Mouse (Mus musculus) small intestine, adult 2 months (tissue): ENCODE results near the gene Olfr670. TPM values are rescaled to one million over a fixed set of nuclear protein-coding genes. Genes with fewer than 3 reads are reported as not detected.
"Not testable (repeated sequence)": the region's sequence is repeated elsewhere in the genome, so short reads cannot be mapped to it uniquely, and the experiment has no call there.

Source experiments
- H3K27ac ChIP-seq: fragments of 200-500 bp; 2 replicates; pipeline ENCODE4 v1.5.1; 2012; ENCODE audit warnings: low read depth, low read length, control low read depth, inconsistent platforms; ENCODE audit not compliant: insufficient read depth
- H3K27me3 ChIP-seq: fragments of 200-500 bp; 2 replicates; pipeline ENCODE4 v1.6.1; 2012; ENCODE audit warnings: mild to moderate bottlenecking, moderate library complexity, low read length, inconsistent platforms; ENCODE audit not compliant: control insufficient read depth, insufficient read depth
- H3K36me3 ChIP-seq: fragments of 200-500 bp; 2 replicates; pipeline ENCODE4 v1.6.1; 2012; ENCODE audit warnings: mild to moderate bottlenecking, low read length, control low read depth, inconsistent platforms; ENCODE audit not compliant: control insufficient read depth, insufficient read depth
- H3K4me1 ChIP-seq: fragments of 200-500 bp; 2 replicates; pipeline ENCODE4 v1.6.1; 2012; ENCODE audit warnings: low read length, inconsistent platforms, mixed read lengths; ENCODE audit not compliant: control insufficient read depth, insufficient read depth, insufficient read length
- H3K4me3 ChIP-seq: fragments of 200-500 bp; 2 replicates; pipeline ENCODE4 v1.5.1; 2012; ENCODE audit warnings: low read depth, mild to moderate bottlenecking, control low read depth, inconsistent platforms, low read length, moderate library complexity
- CTCF ChIP-seq: fragments of 200-500 bp; IDR thresholded peaks from 2 replicates; pipeline ENCODE4 v1.5.1; 2012; ENCODE audit warnings: low read depth, mild to moderate bottlenecking, control low read depth, inconsistent platforms, low read length, moderate library complexity, mixed read lengths; ENCODE audit not compliant: insufficient replicate concordance, insufficient read length; ENCODE audit errors: extremely low read depth
- POLR2A ChIP-seq: fragments of 200-500 bp; IDR thresholded peaks from 2 replicates; pipeline ENCODE4 v1.6.1; 2012; ENCODE audit warnings: low read depth, mild to moderate bottlenecking, control low read depth, inconsistent platforms, low read length, moderate library complexity
- WGBS: fragments of 180-500 bp; shearing (Covaris S2); methylation state at CpG from one replicate; pipeline ENCODE4 v1.1.7; 2018; 5-methylcytosine and 5-hydroxymethylcytosine counted together
- polyA plus RNA-seq: library from polyadenylated mRNA; depleted of rRNA; stranded (reverse); fragments of >200 nt; gene quantifications from 2 replicates; pipeline ENCODE4 v1.2.3, GENCODE M21; 2012; rRNA removed

The Olfr670 gene
- polyA plus RNA-seq: not detected in 2 replicates

GRCm38 (mm10) chr7:104962520-104962919 is at the start of gene Olfr670:
Gene Olfr670 (minus strand): TSS chr7:104962620.
- 37% methylated on average over 1 of the region's 1 CpGs for WGBS
- no peak within 1 kb of the TSS for H3K27ac ChIP-seq
- no peaks in the 10 kb centered on the region for H3K27me3 ChIP-seq
- no peak for TF ChIP-seq POLR2A
- no peak for TF ChIP-seq CTCF
- H3K4me1 ChIP-seq: no peaks in the 10 kb centered on the region
- no peaks in the 10 kb centered on the region for H3K36me3 ChIP-seq
- no peak within 1 kb of the TSS for H3K4me3 ChIP-seq

GRCm38 (mm10) chr7:105001929-105002328 is 39.5 kb upstream of the Olfr670 start, which contains the start of gene Olfr672:
Gene Olfr672 (minus strand): TSS chr7:105002029.
- Histone ChIP-seq H3K27ac (no peak within 1 kb of the TSS), H3K4me3 (no peak within 1 kb of the TSS), H3K36me3 (no peaks in the 10 kb centered on the region), H3K4me1 (no peaks in the 10 kb centered on the region), H3K27me3 (no peaks in the 10 kb centered on the region)
- TF ChIP-seq CTCF: no peak
- no peak for TF ChIP-seq POLR2A

GRCm38 (mm10) chr7:104979026-104979425 is 16.6 kb upstream of the Olfr670 start, which contains the start of gene Olfr671:
Gene Olfr671 (minus strand): TSS chr7:104979126.
- Histone ChIP-seq H3K4me1 (no peaks in the 10 kb centered on the region), H3K27me3 (no peaks in the 10 kb centered on the region), H3K27ac (no peak within 1 kb of the TSS), H3K36me3 (no peaks in the 10 kb centered on the region), H3K4me3 (no peak within 1 kb of the TSS)
- 38% methylated on average over 1 of the region's 1 CpGs for WGBS
- TF ChIP-seq CTCF (no peak), POLR2A (no peak)

- not testable (repeated sequence) for H3K4me1 ChIP-seq, H3K36me3 ChIP-seq, H3K27ac ChIP-seq, H3K27me3 ChIP-seq, H3K4me3 ChIP-seq
- 61% methylated on average over 2 of the region's 2 CpGs for WGBS
These were observed 10.1 kb upstream of the Olfr670 start for GRCm38 (mm10) chr7:104972507-104972906.

- not testable (repeated sequence) for H3K4me3 ChIP-seq, H3K27me3 ChIP-seq, H3K4me1 ChIP-seq, H3K27ac ChIP-seq, H3K36me3 ChIP-seq
- 92% methylated on average over 16 of the region's 16 CpGs for WGBS
These were observed 12.2 kb downstream of the Olfr670 start for GRCm38 (mm10) chr7:104950234-104950633.

GRCm38 (mm10) chr7:104933940-104934339 is 28.5 kb downstream of the Olfr670 start, which contains the start of gene Olfr669:
Gene Olfr669 (plus strand): TSS chr7:104934240.
- Histone ChIP-seq H3K4me3 (no peak within 1 kb of the TSS), H3K4me1 (no peaks in the 10 kb centered on the region), H3K27me3 (no peaks in the 10 kb centered on the region), H3K36me3 (no peaks in the 10 kb centered on the region), H3K27ac (no peak within 1 kb of the TSS)
- no peak for TF ChIP-seq POLR2A
- no peak for TF ChIP-seq CTCF
- 81% methylated on average over 1 of the region's 1 CpGs for WGBS

GRCm38 (mm10) chr7:104927957-104928356 is 34.5 kb downstream of the Olfr670 start, which contains the start of gene Olfr668:
Gene Olfr668 (minus strand): TSS chr7:104928057.
- Histone ChIP-seq H3K27ac (no peak within 1 kb of the TSS), H3K4me1 (no peaks in the 10 kb centered on the region), H3K27me3 (no peaks in the 10 kb centered on the region), H3K4me3 (no peak within 1 kb of the TSS), H3K36me3 (no peaks in the 10 kb centered on the region)
- TF ChIP-seq CTCF (no peak), POLR2A (no peak)
- whole genome bisulfite sequencing: 66% methylated on average over 1 of the region's 1 CpGs

GRCm38 (mm10) chr7:104921382-104921781 is 41.0 kb downstream of the Olfr670 start, which contains the start of gene Olfr667:
Gene Olfr667 (minus strand): TSS chr7:104921482.
- Histone ChIP-seq H3K4me1 (no peaks in the 10 kb centered on the region), H3K36me3 (no peaks in the 10 kb centered on the region), H3K4me3 (no peak within 1 kb of the TSS), H3K27ac (no peak within 1 kb of the TSS), H3K27me3 (no peaks in the 10 kb centered on the region)
- TF ChIP-seq POLR2A (no peak), CTCF (no peak)
- WGBS: 86% methylated on average over 1 of the region's 1 CpGs

Other genes with a start within 250 kb of the Olfr670 start
- gene Usp17le, start 185.2 kb downstream of the Olfr670 start, polyA plus RNA-seq: not detected in 2 replicates
- not detected in 2 replicates for gene Usp17lb, start 120.0 kb downstream of the Olfr670 start, polyA plus RNA-seq
- gene Usp17la, start 105.6 kb downstream of the Olfr670 start, polyA plus RNA-seq: not detected in 2 replicates
- not detected in 2 replicates for gene Olfr665, start 84.6 kb downstream of the Olfr670 start, polyA plus RNA-seq
- not detected in 2 replicates for gene Olfr666, start 66.7 kb downstream of the Olfr670 start, polyA plus RNA-seq
- not detected in 2 replicates for gene Olfr667, start 41.1 kb downstream of the Olfr670 start, polyA plus RNA-seq
- gene Olfr668, start 34.6 kb downstream of the Olfr670 start, polyA plus RNA-seq: not detected in 2 replicates
- not detected in 2 replicates for gene Olfr669, start 28.4 kb downstream of the Olfr670 start, polyA plus RNA-seq
- gene Olfr671, start 16.5 kb upstream of the Olfr670 start, polyA plus RNA-seq: not detected in 2 replicates
- not detected in 2 replicates for gene Olfr672, start 39.4 kb upstream of the Olfr670 start, polyA plus RNA-seq
- not detected in 2 replicates for gene Olfr675, start 65.8 kb upstream of the Olfr670 start, polyA plus RNA-seq
- not detected in 2 replicates for gene Olfr676, start 70.1 kb upstream of the Olfr670 start, polyA plus RNA-seq
- gene Olfr677, start 88.8 kb upstream of the Olfr670 start, polyA plus RNA-seq: not detected in 2 replicates
- not detected in 2 replicates for gene Olfr678, start 101.9 kb upstream of the Olfr670 start, polyA plus RNA-seq
- not detected in 2 replicates for gene Olfr679, start 118.6 kb upstream of the Olfr670 start, polyA plus RNA-seq
- gene Olfr680-ps1, start 130.2 kb upstream of the Olfr670 start, polyA plus RNA-seq: not detected in 2 replicates
- gene Olfr681, start 154.2 kb upstream of the Olfr670 start, polyA plus RNA-seq: not detected in 2 replicates
- gene Olfr683, start 184.4 kb upstream of the Olfr670 start, polyA plus RNA-seq: not detected in 2 replicates
- not detected in 2 replicates for gene Olfr684, start 201.0 kb upstream of the Olfr670 start, polyA plus RNA-seq
- gene Olfr685, start 223.4 kb upstream of the Olfr670 start, polyA plus RNA-seq: not detected in 2 replicates
- gene Olfr686, start 244.9 kb upstream of the Olfr670 start, polyA plus RNA-seq: not detected in 2 replicates